Mouse (Mus musculus) myocyte (in vitro differentiated cells): ENCODE measurements around the gene Syndig1. TPM values are rescaled to one million over a fixed set of nuclear protein-coding genes. Genes with fewer than 3 reads are reported as not detected.

Experiments used
- H3K27me3 ChIP-seq: one replicate; pipeline ENCODE4 v1.6.1; 2011; ENCODE audit not compliant: control insufficient read depth, insufficient read depth, insufficient read length
- H3K36me3 ChIP-seq: one replicate; pipeline ENCODE4 v1.6.1; 2011; ENCODE audit not compliant: control insufficient read depth, insufficient read depth
- H3K4me2 ChIP-seq: one replicate; pipeline ENCODE4 v1.6.1; 2011; ENCODE audit warnings: low read depth, control low read depth
- H3K4me3 ChIP-seq: one replicate; pipeline ENCODE4 v1.5.1; 2011; ENCODE audit warnings: mild to moderate bottlenecking, control low read depth, moderate library complexity
- H3K79me2 ChIP-seq: one replicate; pipeline ENCODE4 v1.6.1; 2011; ENCODE audit not compliant: control insufficient read depth, insufficient read depth
- H3ac ChIP-seq: one replicate; pipeline ENCODE4 v1.6.1; 2011; ENCODE audit not compliant: control insufficient read depth, insufficient read length
- CEBPB ChIP-seq: IDR thresholded peaks from 2 replicates; pipeline ENCODE4 v1.6.1; 2011; ENCODE audit warnings: mild to moderate bottlenecking, moderate library complexity; ENCODE audit not compliant: poor library complexity, insufficient read depth, severe bottlenecking
- E2F4 ChIP-seq: IDR thresholded peaks from one replicate; pipeline ENCODE4 v1.6.1; 2011; ENCODE audit warnings: mild to moderate bottlenecking, control low read depth, moderate library complexity; ENCODE audit not compliant: insufficient read depth
- MAX ChIP-seq: IDR thresholded peaks from one replicate; pipeline ENCODE4 v1.6.1; 2011; ENCODE audit warnings: low read depth, mild to moderate bottlenecking, control low read depth
- MYOD1 ChIP-seq, 3 experiments: IDR thresholded peaks; one replicate each; pipeline ENCODE4 v1.6.1; 2011; ENCODE audit warnings: control low read depth in 2 of 3, low read depth in 2 of 3, mild to moderate bottlenecking in 2 of 3, moderate library complexity in 1 of 3; ENCODE audit not compliant: insufficient read length in 2 of 3, control insufficient read depth in 1 of 3
- MYOG ChIP-seq, 3 experiments: IDR thresholded peaks; one replicate each; pipeline ENCODE4 v1.6.1; 2011; ENCODE audit warnings: control low read depth in 2 of 3, low read depth in 2 of 3, mild to moderate bottlenecking in 2 of 3; ENCODE audit not compliant: insufficient read length in 2 of 3, control insufficient read depth in 1 of 3, insufficient read depth in 1 of 3
- POLR2A ChIP-seq: IDR thresholded peaks from one replicate; pipeline ENCODE4 v1.6.1; 2011; ENCODE audit warnings: low read depth, mild to moderate bottlenecking, control low read depth, moderate library complexity; ENCODE audit not compliant: insufficient read length
- POLR2AphosphoS2 ChIP-seq: IDR thresholded peaks from one replicate; pipeline ENCODE4 v1.6.1; 2011; ENCODE audit warnings: low read depth, control low read depth; ENCODE audit not compliant: insufficient read length
- REST ChIP-seq: IDR thresholded peaks from one replicate; pipeline ENCODE4 v1.6.1; 2011; ENCODE audit warnings: mild to moderate bottlenecking, control low read depth, moderate library complexity; ENCODE audit not compliant: insufficient read depth, insufficient read length
- SRF ChIP-seq: IDR thresholded peaks from one replicate; pipeline ENCODE4 v1.6.1; 2011; ENCODE audit warnings: low read depth; ENCODE audit not compliant: control insufficient read depth, insufficient read length
- TCF12 ChIP-seq: IDR thresholded peaks from one replicate; pipeline ENCODE4 v1.6.1; 2011; ENCODE audit warnings: mild to moderate bottlenecking, control low read depth; ENCODE audit not compliant: poor library complexity, insufficient read depth, severe bottlenecking
- TCF3 ChIP-seq: IDR thresholded peaks from one replicate; pipeline ENCODE4 v1.6.1; 2011; ENCODE audit warnings: low read depth, control low read depth; ENCODE audit not compliant: insufficient read length
- USF1 ChIP-seq: IDR thresholded peaks from one replicate; pipeline ENCODE4 v1.6.1; 2011; ENCODE audit warnings: low read depth, mild to moderate bottlenecking, control low read depth, moderate library complexity
- polyA plus RNA-seq: library from polyadenylated mRNA; unstranded; fragments of >200 nt; fragmentation: generic; extraction: Trizol; gene quantifications from one replicate; pipeline ENCODE4 v1.2.1, GENCODE M21; 2012; ENCODE audit warnings: missing spikeins

The Syndig1 gene
- polyA plus RNA-seq, 1 experiment, result not detected

- Histone ChIP-seq H3K36me3 (no peaks in the 10 kb centered on the region), H3K4me3 (no peak overlapping the region), H3ac (no peak overlapping the region), H3K4me2 (no peak overlapping the region), H3K79me2 (no peaks in the 10 kb centered on the region), H3K27me3 (no peaks in the 10 kb centered on the region)
- TF ChIP-seq TCF3, result no peak
- TF ChIP-seq REST, result no peak
- no peak for TF ChIP-seq SRF
- no peak for TF ChIP-seq E2F4
- no peak for TF ChIP-seq POLR2A
- TF ChIP-seq MYOG (IDR thresholded peaks at IDR 0.05; ENCODE audit: control insufficient read depth in 1 of 3, insufficient read depth in 1 of 3, insufficient read length in 2 of 3, low read depth in 2 of 3), result no peak
- TF ChIP-seq POLR2AphosphoS2, result no peak
- TF ChIP-seq MAX, result no peak
- TF ChIP-seq CEBPB, result no peak
- TF ChIP-seq USF1, result no peak
These were observed 187.3 kb downstream of the Syndig1 start for GRCm38 (mm10) chr2:150016303-150016702.

DNA sequence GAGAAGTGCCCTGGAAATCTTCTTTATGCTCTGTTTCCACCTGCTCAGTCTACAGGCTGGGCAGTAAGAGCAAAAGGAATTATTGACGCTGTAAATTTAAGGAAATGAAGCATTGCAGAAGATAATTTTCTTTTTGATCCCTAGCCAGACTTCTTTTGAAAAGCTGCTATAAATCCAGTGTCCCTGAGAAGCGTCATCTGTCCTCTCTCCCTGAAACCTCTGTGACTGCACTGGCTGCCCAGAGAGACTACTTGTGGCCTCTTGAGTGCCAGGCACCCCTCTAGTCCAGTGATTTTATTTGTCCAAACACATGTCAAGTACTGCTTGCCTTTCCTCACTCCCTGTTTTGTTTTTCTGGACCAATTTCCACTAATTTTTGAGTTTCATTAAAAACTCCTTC lies 191.7 kb downstream of the Syndig1 start:
- no peaks in the 10 kb centered on the region for H3K36me3 ChIP-seq
- H3ac ChIP-seq, result no peak overlapping the region
- no peak overlapping the region for H3K4me2 ChIP-seq
- H3K27me3 ChIP-seq, result no peaks in the 10 kb centered on the region
- no peak overlapping the region for H3K4me3 ChIP-seq
- no peaks in the 10 kb centered on the region for H3K79me2 ChIP-seq
- TF ChIP-seq SRF, result no peak
- TF ChIP-seq POLR2AphosphoS2, result no peak
- no peak for TF ChIP-seq REST
- TF ChIP-seq CEBPB, result no peak
- TF ChIP-seq POLR2A, result no peak
- no peak for TF ChIP-seq TCF12

- Histone ChIP-seq H3K27me3 (no peaks in the 10 kb centered on the region), H3K4me3 (no peak overlapping the region), H3K36me3 (no peaks in the 10 kb centered on the region), H3K4me2 (no peak overlapping the region), H3K79me2 (no peaks in the 10 kb centered on the region), H3ac (no peak overlapping the region)
- TF ChIP-seq MAX, result no peak
- TF ChIP-seq TCF12, result no peak
- TF ChIP-seq REST, result no peak
- no peak for TF ChIP-seq MYOG (IDR thresholded peaks at IDR 0.05; ENCODE audit: control insufficient read depth in 1 of 3, insufficient read depth in 1 of 3, insufficient read length in 2 of 3, low read depth in 2 of 3)
- TF ChIP-seq USF1, result no peak
- TF ChIP-seq TCF3, result no peak
- TF ChIP-seq CEBPB, result no peak
- no peak for TF ChIP-seq MYOD1 (IDR thresholded peaks at IDR 0.05; ENCODE audit: control insufficient read depth in 1 of 3, insufficient read length in 2 of 3, low read depth in 2 of 3)
- TF ChIP-seq POLR2AphosphoS2, result no peak
- no peak for TF ChIP-seq E2F4
These were observed 194.9 kb downstream of the Syndig1 start for GRCm38 (mm10) chr2:150023873-150024339.

GRCm38 (mm10) chr2:150043531-150043930 lies 214.5 kb downstream of the Syndig1 start:
- no peak overlapping the region for H3K4me3 ChIP-seq
- no peak overlapping the region for H3K4me2 ChIP-seq
- H3K79me2 ChIP-seq, result no peaks in the 10 kb centered on the region
- no peaks in the 10 kb centered on the region for H3K36me3 ChIP-seq
- H3K27me3 ChIP-seq, result no peaks in the 10 kb centered on the region
- no peak overlapping the region for H3ac ChIP-seq
- TF ChIP-seq MYOG (IDR thresholded peaks at IDR 0.05; ENCODE audit: control insufficient read depth in 1 of 3, insufficient read depth in 1 of 3, insufficient read length in 2 of 3, low read depth in 2 of 3) (no peak), REST (no peak), CEBPB (no peak), MYOD1 (IDR thresholded peaks at IDR 0.05; ENCODE audit: control insufficient read depth in 1 of 3, insufficient read length in 2 of 3, low read depth in 2 of 3) (no peak), MAX (no peak), TCF3 (no peak), TCF12 (no peak), SRF (no peak), POLR2A (no peak), POLR2AphosphoS2 (no peak), E2F4 (no peak), USF1 (no peak)

Other genes with a start within 250 kb of the Syndig1 start
- not detected for gene C530025M09Rik, start 2.0 kb downstream of the Syndig1 start, polyA plus RNA-seq